Mouse (Mus musculus) hindbrain, embryonic 16.5 days (tissue): ENCODE data around the gene Zmiz1. TPM values are rescaled to one million over a fixed set of nuclear protein-coding genes. Genes with fewer than 3 reads are reported as not detected.

Experiments used
- ATAC-seq: fragments of 200-750 bp; cut with Nextera tagmentation; 2 replicates; pipeline ENCODE4 v1.8.0; 2017; ENCODE audit warnings: moderate TSS enrichment, moderate library complexity
- H3K27ac ChIP-seq: fragments of 300-500 bp; sonication (generic); 2 replicates; pipeline ENCODE4 v1.5.1; 2014; ENCODE audit warnings: low read depth, mild to moderate bottlenecking, control low read depth, low read length, moderate library complexity
- H3K27me3 ChIP-seq: fragments of 300-500 bp; sonication (generic); replicated peaks from 2 replicates; pipeline ENCODE4 v1.6.1; 2014; ENCODE audit warnings: low read length; ENCODE audit not compliant: control insufficient read depth, insufficient read depth
- H3K36me3 ChIP-seq: fragments of 300-500 bp; sonication (generic); 2 replicates; pipeline ENCODE4 v1.6.1; 2014; ENCODE audit warnings: mild to moderate bottlenecking, low read length, moderate library complexity, mixed read lengths; ENCODE audit not compliant: control insufficient read depth, insufficient read depth
- H3K4me1 ChIP-seq: fragments of 300-500 bp; sonication (generic); 2 replicates; pipeline ENCODE4 v1.6.1; 2014; ENCODE audit warnings: low read depth, low read length; ENCODE audit not compliant: control insufficient read depth, insufficient read depth
- H3K4me2 ChIP-seq: fragments of 300-500 bp; sonication (generic); 2 replicates; pipeline ENCODE4 v1.6.1; 2014; ENCODE audit warnings: mild to moderate bottlenecking, low read length, control low read depth, moderate library complexity
- H3K4me3 ChIP-seq: fragments of 300-500 bp; sonication (generic); 2 replicates; pipeline ENCODE4 v1.5.1; 2014; ENCODE audit warnings: mild to moderate bottlenecking, low read length, control low read depth, moderate library complexity
- H3K9ac ChIP-seq: fragments of 300-500 bp; sonication (generic); 2 replicates; pipeline ENCODE4 v1.6.1; 2014; ENCODE audit warnings: low read depth, mild to moderate bottlenecking, control low read depth, low read length, moderate library complexity
- H3K9me3 ChIP-seq: fragments of 300-500 bp; sonication (generic); 2 replicates; pipeline ENCODE4 v1.6.1; 2014; ENCODE audit warnings: mild to moderate bottlenecking, low read length, moderate library complexity; ENCODE audit not compliant: control insufficient read depth
- WGBS: fragments of 180-500 bp; shearing (Covaris S2); extraction: QIAGEN DNeasy Blood & Tissue Kit; methylation state at CpG from one replicate; pipeline ENCODE4 v1.1.7; 2014; 5-methylcytosine and 5-hydroxymethylcytosine counted together
- polyA plus RNA-seq: library from polyadenylated mRNA; unstranded; fragments of >200 nt; fragmentation: Nextera tagmentation; extraction: Ambion mirVana; gene quantifications from 2 replicates; pipeline ENCODE4 v1.2.1, GENCODE M21; 2015

Zmiz1 gene
- polyA plus RNA-seq, 1 experiment from 2014 or later: 50.4 TPM

GRCm38 (mm10) chr14:25639120-25639758 is 180.3 kb downstream of the Zmiz1 start:
- H3K4me2 ChIP-seq: no peak overlapping the region
- no peak for ATAC-seq
- peaks cover 12% of the 10 kb centered on the region; the same call in 1 of the 2 replicates for H3K36me3 ChIP-seq
- no peaks in the 10 kb centered on the region for H3K27me3 ChIP-seq
- H3K27ac ChIP-seq: no peak overlapping the region
- 67% methylated on average over 11 of the region's 11 CpGs for WGBS
- H3K4me1 ChIP-seq: peaks cover 30% of the 10 kb centered on the region
- H3K9me3 ChIP-seq: no peaks in the 10 kb centered on the region
- no peak overlapping the region for H3K9ac ChIP-seq
- H3K4me3 ChIP-seq: no peak overlapping the region

- no peak overlapping the region for H3K4me2 ChIP-seq
- WGBS: 85% methylated on average over 3 of the region's 3 CpGs
- no peak overlapping the region for H3K9ac ChIP-seq
- H3K9me3 ChIP-seq: no peaks in the 10 kb centered on the region
- H3K36me3 ChIP-seq: peaks cover 18% of the 10 kb centered on the region
- no peak for ATAC-seq
- peaks cover 25% of the 10 kb centered on the region for H3K4me1 ChIP-seq
- H3K27me3 ChIP-seq: no peaks in the 10 kb centered on the region
- H3K4me3 ChIP-seq: no peak overlapping the region
- no peak overlapping the region for H3K27ac ChIP-seq
These were observed 181.0 kb downstream of the Zmiz1 start for GRCm38 (mm10) chr14:25639979-25640378.

GRCm38 (mm10) chr14:25640421-25641056 is 181.6 kb downstream of the Zmiz1 start:
- ATAC-seq: no peak
- no peak overlapping the region for H3K4me3 ChIP-seq
- H3K9me3 ChIP-seq: no peaks in the 10 kb centered on the region
- H3K4me1 ChIP-seq: peaks cover 19% of the 10 kb centered on the region
- no peaks in the 10 kb centered on the region for H3K27me3 ChIP-seq
- H3K36me3 ChIP-seq: peaks cover 23% of the 10 kb centered on the region
- H3K27ac ChIP-seq: peak overlapping the region; percentile 27; the same call in 1 of the 2 replicates
- H3K9ac ChIP-seq: no peak overlapping the region; the same call in 1 of the 2 replicates
- no peak overlapping the region for H3K4me2 ChIP-seq
- 43% methylated on average over 6 of the region's 6 CpGs for WGBS

- Histone ChIP-seq H3K4me1 (peaks cover 14% of the 10 kb centered on the region), H3K9me3 (no peaks in the 10 kb centered on the region), H3K36me3 (peaks cover 29% of the 10 kb centered on the region), H3K27me3 (no peaks in the 10 kb centered on the region), H3K4me2 (no peak overlapping the region), H3K4me3 (no peak overlapping the region), H3K27ac (no peak overlapping the region), H3K9ac (no peak overlapping the region)
- 93% methylated on average over 6 of the region's 6 CpGs for WGBS
- no peak for ATAC-seq
These were observed 182.1 kb downstream of the Zmiz1 start for GRCm38 (mm10) chr14:25641067-25641466.

- Histone ChIP-seq H3K9ac (no peak overlapping the region), H3K27me3 (no peaks in the 10 kb centered on the region), H3K4me3 (no peak overlapping the region), H3K4me2 (no peak overlapping the region), H3K9me3 (no peaks in the 10 kb centered on the region), H3K27ac (no peak overlapping the region), H3K4me1 (peaks cover under 1% of the 10 kb centered on the region; the same call in 1 of the 2 replicates), H3K36me3 (peaks cover 55% of the 10 kb centered on the region)
- ATAC-seq: no peak
- WGBS: 89% methylated on average over 9 of the region's 9 CpGs
These were observed 186.7 kb downstream of the Zmiz1 start for GRCm38 (mm10) chr14:25645717-25646116.

GRCm38 (mm10) chr14:25646161-25646621 is 187.2 kb downstream of the Zmiz1 start:
- ATAC-seq: peak; percentile 27; the same call in 1 of the 2 replicates
- no peaks in the 10 kb centered on the region for H3K27me3 ChIP-seq
- peaks cover 60% of the 10 kb centered on the region for H3K36me3 ChIP-seq
- no peak overlapping the region for H3K9ac ChIP-seq
- H3K9me3 ChIP-seq: no peaks in the 10 kb centered on the region
- H3K27ac ChIP-seq: no peak overlapping the region
- no peak overlapping the region for H3K4me2 ChIP-seq
- WGBS: 75% methylated on average over 2 of the region's 2 CpGs
- H3K4me3 ChIP-seq: no peak overlapping the region
- H3K4me1 ChIP-seq: no peaks in the 10 kb centered on the region

DNA sequence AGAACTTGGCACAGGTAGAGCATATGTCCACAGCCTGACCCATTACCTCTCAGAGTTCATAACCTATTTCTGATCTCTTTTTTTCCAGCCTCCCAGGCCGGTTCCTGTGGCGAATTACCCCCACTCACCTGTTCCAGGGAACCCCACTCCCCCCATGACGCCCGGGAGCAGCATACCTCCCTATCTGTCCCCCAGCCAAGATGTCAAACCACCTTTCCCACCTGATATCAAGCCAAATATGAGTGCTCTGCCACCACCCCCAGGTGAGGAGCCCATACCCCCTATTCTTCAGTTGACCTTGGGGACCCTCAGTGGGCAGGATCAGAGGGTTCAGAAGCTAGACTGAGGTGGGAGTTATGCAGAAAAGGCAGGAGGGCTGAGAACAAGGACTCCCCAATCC is 192.1 kb downstream of the Zmiz1 start:
- WGBS: 99% methylated on average over 4 of the region's 4 CpGs
- no peaks in the 10 kb centered on the region for H3K4me1 ChIP-seq
- no peak overlapping the region for H3K4me3 ChIP-seq
- peaks cover 87% of the 10 kb centered on the region for H3K36me3 ChIP-seq
- H3K27ac ChIP-seq: no peak overlapping the region
- H3K27me3 ChIP-seq: no peaks in the 10 kb centered on the region
- no peak overlapping the region for H3K4me2 ChIP-seq
- no peak for ATAC-seq
- no peak overlapping the region for H3K9ac ChIP-seq
- no peaks in the 10 kb centered on the region for H3K9me3 ChIP-seq

DNA sequence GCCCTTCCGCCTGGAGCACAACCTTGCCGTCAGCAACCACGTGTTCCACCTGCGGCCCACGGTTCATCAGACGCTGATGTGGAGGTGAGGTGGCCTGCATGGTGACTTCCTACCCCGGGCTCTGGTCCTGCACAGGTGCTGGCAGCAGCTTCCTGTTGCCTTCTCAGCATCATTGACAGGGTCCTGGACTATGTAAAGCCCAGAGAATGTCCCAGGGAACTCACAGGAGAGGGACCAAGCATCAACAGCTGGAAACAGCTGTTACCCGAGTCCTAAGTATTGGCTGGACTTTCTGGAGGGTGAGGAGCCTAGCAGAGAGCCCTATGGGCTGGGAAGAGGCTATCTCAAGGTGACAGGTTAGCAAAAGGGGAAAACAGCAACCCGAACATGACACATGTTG is 192.9 kb downstream of the Zmiz1 start:
- Histone ChIP-seq H3K27me3 (no peaks in the 10 kb centered on the region), H3K27ac (no peak overlapping the region), H3K4me3 (no peak overlapping the region), H3K9me3 (no peaks in the 10 kb centered on the region), H3K36me3 (peaks cover 90% of the 10 kb centered on the region), H3K4me1 (no peaks in the 10 kb centered on the region), H3K4me2 (no peak overlapping the region), H3K9ac (no peak overlapping the region)
- ATAC-seq: no peak
- 92% methylated on average over 9 of the region's 9 CpGs for WGBS

- ATAC-seq: no peak
- H3K4me2 ChIP-seq: no peak overlapping the region
- H3K27ac ChIP-seq: no peak overlapping the region
- H3K36me3 ChIP-seq: peaks cover 93% of the 10 kb centered on the region
- H3K9me3 ChIP-seq: no peaks in the 10 kb centered on the region
- H3K27me3 ChIP-seq: no peaks in the 10 kb centered on the region
- no peaks in the 10 kb centered on the region for H3K4me1 ChIP-seq
- H3K9ac ChIP-seq: no peak overlapping the region
- H3K4me3 ChIP-seq: no peak overlapping the region
- 92% methylated on average over 14 of the region's 14 CpGs for WGBS
These were observed 195.6 kb downstream of the Zmiz1 start for GRCm38 (mm10) chr14:25654401-25655197.
